Mouse (Mus musculus) hindbrain, embryonic 16.5 days (tissue): ENCODE measurements around the gene Sh3rf1. TPM values are rescaled to one million over a fixed set of nuclear protein-coding genes. Genes with fewer than 3 reads are reported as not detected.
A peak's percentile ranks its signal among the peaks of the same experiment; 100 is the strongest.

ENCODE experiments used
- ATAC-seq: fragments of 200-750 bp; cut with Nextera tagmentation; 2 replicates; pipeline ENCODE4 v1.8.0; 2017; ENCODE audit warnings: moderate TSS enrichment, moderate library complexity
- H3K27ac ChIP-seq: fragments of 300-500 bp; sonication (generic); 2 replicates; pipeline ENCODE4 v1.5.1; 2014; ENCODE audit warnings: low read depth, mild to moderate bottlenecking, control low read depth, low read length, moderate library complexity
- H3K27me3 ChIP-seq: fragments of 300-500 bp; sonication (generic); replicated peaks from 2 replicates; pipeline ENCODE4 v1.6.1; 2014; ENCODE audit warnings: low read length; ENCODE audit not compliant: control insufficient read depth, insufficient read depth
- H3K36me3 ChIP-seq: fragments of 300-500 bp; sonication (generic); 2 replicates; pipeline ENCODE4 v1.6.1; 2014; ENCODE audit warnings: mild to moderate bottlenecking, low read length, moderate library complexity, mixed read lengths; ENCODE audit not compliant: control insufficient read depth, insufficient read depth
- H3K4me1 ChIP-seq: fragments of 300-500 bp; sonication (generic); 2 replicates; pipeline ENCODE4 v1.6.1; 2014; ENCODE audit warnings: low read depth, low read length; ENCODE audit not compliant: control insufficient read depth, insufficient read depth
- H3K4me2 ChIP-seq: fragments of 300-500 bp; sonication (generic); 2 replicates; pipeline ENCODE4 v1.6.1; 2014; ENCODE audit warnings: mild to moderate bottlenecking, low read length, control low read depth, moderate library complexity
- H3K4me3 ChIP-seq: fragments of 300-500 bp; sonication (generic); 2 replicates; pipeline ENCODE4 v1.5.1; 2014; ENCODE audit warnings: mild to moderate bottlenecking, low read length, control low read depth, moderate library complexity
- H3K9ac ChIP-seq: fragments of 300-500 bp; sonication (generic); 2 replicates; pipeline ENCODE4 v1.6.1; 2014; ENCODE audit warnings: low read depth, mild to moderate bottlenecking, control low read depth, low read length, moderate library complexity
- H3K9me3 ChIP-seq: fragments of 300-500 bp; sonication (generic); 2 replicates; pipeline ENCODE4 v1.6.1; 2014; ENCODE audit warnings: mild to moderate bottlenecking, low read length, moderate library complexity; ENCODE audit not compliant: control insufficient read depth
- WGBS: fragments of 180-500 bp; shearing (Covaris S2); extraction: QIAGEN DNeasy Blood & Tissue Kit; methylation state at CpG from one replicate; pipeline ENCODE4 v1.1.7; 2014; 5-methylcytosine and 5-hydroxymethylcytosine counted together
- polyA plus RNA-seq: library from polyadenylated mRNA; unstranded; fragments of >200 nt; fragmentation: Nextera tagmentation; extraction: Ambion mirVana; gene quantifications from 2 replicates; pipeline ENCODE4 v1.2.1, GENCODE M21; 2015

Sh3rf1 gene
- polyA plus RNA-seq, 1 experiment from 2014 or later = 23.3 TPM

DNA sequence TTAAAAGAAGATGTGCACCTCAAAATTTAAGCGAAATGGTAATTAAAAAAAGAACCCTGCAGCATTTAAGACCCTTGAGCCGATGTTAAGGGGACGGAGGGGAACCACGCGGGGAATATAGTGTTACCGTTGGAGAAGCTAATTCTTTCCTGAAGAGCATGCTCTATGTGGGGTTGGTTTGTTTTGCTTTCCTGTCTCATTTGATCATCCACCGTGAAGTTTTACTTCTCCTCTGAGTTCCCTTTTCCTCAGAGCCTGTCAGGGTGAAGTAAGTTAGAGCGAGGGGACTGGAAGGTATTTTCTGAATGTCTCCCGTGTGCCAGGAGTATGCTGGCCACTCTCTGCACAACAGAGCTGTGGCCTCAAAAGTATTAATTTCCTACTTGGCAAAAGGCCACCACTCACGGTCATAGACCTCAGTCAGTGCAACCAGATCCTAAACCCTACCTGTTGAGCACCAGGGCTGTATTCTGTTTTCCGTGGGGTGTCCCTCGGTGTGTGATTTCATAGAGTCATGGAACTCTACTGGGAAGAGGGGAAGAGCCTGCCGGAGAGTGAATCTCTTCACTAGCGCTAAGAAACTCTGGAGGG, 63.2 kb downstream of the Sh3rf1 start:
- Histone ChIP-seq H3K4me3 (no peak overlapping the region), H3K27me3 (no peaks in the 10 kb centered on the region), H3K4me1 (peaks cover 12% of the 10 kb centered on the region), H3K9me3 (no peaks in the 10 kb centered on the region), H3K36me3 (no peaks in the 10 kb centered on the region), H3K9ac (no peak overlapping the region), H3K4me2 (no peak overlapping the region), H3K27ac (no peak overlapping the region)
- 77% methylated on average over 14 of the region's 14 CpGs for WGBS
- no peak for ATAC-seq

DNA sequence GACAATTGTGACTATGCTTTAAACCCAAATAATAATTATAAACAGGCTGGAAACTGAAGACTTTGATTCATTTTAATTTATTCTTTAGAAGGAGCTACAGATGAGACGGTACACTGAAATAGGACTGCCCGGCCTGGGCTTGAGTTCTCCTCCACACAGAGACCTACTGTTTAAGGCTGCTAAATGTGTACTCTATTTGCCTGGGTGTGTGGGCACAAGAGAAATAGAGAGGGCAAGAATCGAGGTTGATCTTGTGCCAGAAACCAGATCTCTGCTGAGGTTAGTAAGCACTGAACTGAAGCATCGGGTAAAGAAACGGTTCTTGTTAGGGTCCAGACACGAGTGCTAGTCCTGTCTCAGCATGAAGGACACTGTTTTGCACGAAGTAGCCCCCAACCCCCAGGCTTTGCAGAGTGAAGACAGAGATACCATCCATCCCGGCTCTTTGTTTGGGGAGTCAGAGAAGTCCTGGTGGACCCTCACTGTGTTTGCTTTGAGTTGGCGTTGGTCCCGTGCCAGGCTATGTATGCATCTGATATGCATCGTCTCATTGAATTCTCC, 64.4 kb downstream of the Sh3rf1 start:
- H3K9me3 ChIP-seq = no peaks in the 10 kb centered on the region
- peak overlapping the region; percentile 45 for H3K27ac ChIP-seq
- H3K27me3 ChIP-seq = no peaks in the 10 kb centered on the region
- peak; percentile 75 for ATAC-seq
- H3K4me2 ChIP-seq = no peak overlapping the region
- H3K4me1 ChIP-seq = peaks cover 9% of the 10 kb centered on the region
- no peak overlapping the region for H3K4me3 ChIP-seq
- H3K36me3 ChIP-seq = no peaks in the 10 kb centered on the region
- H3K9ac ChIP-seq = no peak overlapping the region
- WGBS = 51% methylated on average over 11 of the region's 11 CpGs

DNA sequence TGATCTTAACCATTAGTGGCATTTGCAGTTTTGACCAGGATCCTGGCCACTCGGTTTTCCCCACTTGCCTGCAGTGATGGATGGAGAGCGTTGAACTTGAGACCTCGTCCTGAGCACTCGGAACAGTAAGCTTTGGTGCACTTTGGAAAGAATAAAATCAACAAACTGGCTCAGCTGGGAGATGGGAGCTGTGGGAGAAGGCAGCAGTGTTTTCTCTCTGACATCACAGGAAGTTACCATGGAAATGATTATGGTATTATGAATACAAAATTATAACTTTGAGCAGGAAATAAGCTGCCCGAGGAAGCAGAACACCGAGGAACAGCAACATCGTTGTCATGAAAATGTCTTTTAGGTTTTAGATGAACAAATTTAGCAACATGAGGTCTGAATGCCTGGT, 65.0 kb downstream of the Sh3rf1 start:
- peaks cover 7% of the 10 kb centered on the region for H3K4me1 ChIP-seq
- H3K27ac ChIP-seq = peak overlapping the region; percentile 45
- no peaks in the 10 kb centered on the region for H3K27me3 ChIP-seq
- H3K4me3 ChIP-seq = no peak overlapping the region
- 46% methylated on average over 7 of the region's 7 CpGs for WGBS
- H3K4me2 ChIP-seq = peak overlapping the region; percentile 6; the same call in 1 of the 2 replicates
- no peaks in the 10 kb centered on the region for H3K36me3 ChIP-seq
- H3K9ac ChIP-seq = no peak overlapping the region
- H3K9me3 ChIP-seq = no peaks in the 10 kb centered on the region
- no peak for ATAC-seq

DNA sequence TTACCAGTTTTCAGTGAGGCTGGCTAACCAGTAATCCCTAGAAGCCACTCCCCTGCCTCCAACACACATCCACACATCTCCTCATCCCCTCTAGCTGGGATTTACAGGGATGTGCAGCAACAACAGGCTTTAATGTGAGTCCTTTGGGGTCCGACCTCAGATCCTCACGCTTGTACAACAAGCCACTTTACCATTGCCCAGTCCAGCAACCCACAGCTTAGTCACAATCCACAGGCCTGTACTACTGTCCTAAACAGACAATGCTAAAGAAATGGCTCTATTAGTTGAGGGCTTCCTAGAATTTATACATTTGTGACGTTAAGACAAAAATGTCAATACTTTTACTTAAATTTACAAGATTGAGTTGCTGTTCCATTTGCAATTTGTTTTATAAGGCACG, 71.4 kb downstream of the Sh3rf1 start:
- WGBS = 58% methylated on average over 4 of the region's 4 CpGs
- Histone ChIP-seq H3K4me3 (no peak overlapping the region), H3K9me3 (no peaks in the 10 kb centered on the region), H3K9ac (no peak overlapping the region), H3K27ac (no peak overlapping the region), H3K36me3 (no peaks in the 10 kb centered on the region), H3K4me1 (peaks cover 9% of the 10 kb centered on the region), H3K27me3 (no peaks in the 10 kb centered on the region), H3K4me2 (no peak overlapping the region)
- ATAC-seq = peak; percentile 46; the same call in 1 of the 2 replicates

DNA sequence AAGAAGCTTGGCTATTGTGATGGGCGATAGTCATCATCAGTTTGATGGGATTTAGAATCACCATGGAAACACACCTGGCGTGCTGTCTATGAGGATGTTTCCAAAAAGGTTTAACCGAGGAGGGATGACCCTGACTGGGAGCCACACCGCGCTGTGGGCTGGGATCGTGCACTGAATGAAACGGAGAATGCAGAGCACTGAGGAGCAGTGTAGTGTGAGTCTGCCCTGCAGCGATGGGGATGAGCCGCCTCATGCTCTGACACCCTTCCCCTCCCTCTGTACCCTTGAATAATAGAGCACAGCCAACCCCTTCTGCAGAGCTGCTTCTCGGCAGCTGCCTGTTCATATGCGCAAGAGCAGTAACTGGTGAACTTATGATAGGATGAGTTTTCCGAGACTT, 71.8 kb downstream of the Sh3rf1 start:
- no peaks in the 10 kb centered on the region for H3K36me3 ChIP-seq
- peak overlapping the region; percentile 28; the same call in 1 of the 2 replicates for H3K9ac ChIP-seq
- no peak overlapping the region for H3K4me3 ChIP-seq
- 26% methylated on average over 12 of the region's 12 CpGs for WGBS
- peak overlapping the region; percentile 34; the same call in 1 of the 2 replicates for H3K4me2 ChIP-seq
- no peaks in the 10 kb centered on the region for H3K9me3 ChIP-seq
- H3K27me3 ChIP-seq = no peaks in the 10 kb centered on the region
- H3K27ac ChIP-seq = no peak overlapping the region
- ATAC-seq = peak; percentile 81
- peaks cover 9% of the 10 kb centered on the region for H3K4me1 ChIP-seq

DNA sequence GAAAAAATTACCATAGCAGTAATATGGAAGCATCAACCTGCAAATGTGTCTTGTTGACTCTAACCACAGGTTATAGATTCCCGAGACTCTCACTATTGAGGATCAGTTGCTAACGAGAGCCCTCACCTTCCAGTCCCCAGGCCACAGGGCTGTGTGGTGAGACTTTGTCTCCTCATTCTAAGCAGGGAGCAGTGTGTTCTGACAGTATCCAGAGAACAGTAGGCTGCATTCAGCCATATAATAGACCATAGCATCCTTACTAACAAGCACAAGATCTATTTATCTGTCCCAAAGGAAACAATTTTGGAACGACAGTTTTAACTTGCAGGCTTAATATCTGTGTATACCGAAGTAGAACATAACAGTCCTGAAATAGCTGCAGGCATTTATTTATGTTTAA, 75.2 kb downstream of the Sh3rf1 start:
- Histone ChIP-seq H3K27ac (no peak overlapping the region), H3K4me3 (no peak overlapping the region), H3K4me2 (no peak overlapping the region), H3K9ac (no peak overlapping the region), H3K4me1 (peaks cover 17% of the 10 kb centered on the region), H3K9me3 (no peaks in the 10 kb centered on the region), H3K36me3 (no peaks in the 10 kb centered on the region), H3K27me3 (no peaks in the 10 kb centered on the region)
- WGBS = 45% methylated on average over 4 of the region's 4 CpGs
- ATAC-seq = no peak

DNA sequence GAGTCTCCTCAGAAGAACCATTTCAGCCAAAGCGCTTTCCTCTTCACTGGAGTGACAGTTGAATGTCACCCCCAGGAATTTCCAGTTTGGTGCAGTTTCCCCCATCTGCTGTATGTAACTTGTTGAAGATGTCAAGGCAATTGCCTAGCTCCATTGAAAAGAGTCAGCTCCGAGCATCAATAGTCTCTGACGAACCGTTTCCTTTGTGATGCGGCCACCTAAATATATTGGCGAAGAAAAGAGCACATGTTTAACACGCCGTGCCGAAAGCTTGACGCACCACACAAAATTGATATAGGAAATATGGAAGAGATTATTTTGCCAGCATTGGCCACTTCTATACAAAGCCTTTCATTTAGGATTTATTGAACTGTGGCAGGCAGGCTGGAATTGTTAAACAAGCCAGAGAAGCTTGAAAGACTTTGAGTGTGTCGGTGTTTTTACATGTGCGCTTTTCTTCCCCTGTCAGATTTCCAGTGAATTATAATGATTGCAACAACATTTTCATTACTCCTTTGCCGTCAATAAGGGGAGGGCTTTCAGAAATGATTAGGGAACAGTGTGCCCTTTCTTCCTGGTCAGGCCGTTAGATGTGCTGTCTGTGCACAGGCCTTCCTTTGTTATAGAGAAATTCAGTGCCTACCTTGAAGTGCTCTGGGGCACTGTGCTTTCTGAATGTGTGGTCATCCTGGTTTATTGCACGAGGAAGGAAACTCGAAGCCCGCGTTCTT, 77.8 kb downstream of the Sh3rf1 start:
- Histone ChIP-seq H3K4me2 (no peak overlapping the region), H3K27me3 (no peaks in the 10 kb centered on the region), H3K4me1 (peaks cover 12% of the 10 kb centered on the region), H3K36me3 (no peaks in the 10 kb centered on the region), H3K9me3 (no peaks in the 10 kb centered on the region), H3K27ac (peak overlapping the region; percentile 7; the same call in 1 of the 2 replicates), H3K4me3 (no peak overlapping the region), H3K9ac (no peak overlapping the region)
- 51% methylated on average over 18 of the region's 18 CpGs for WGBS
- ATAC-seq = 0 out of 2 replicates have a peak, but pooled peaks have one; percentile 21

DNA sequence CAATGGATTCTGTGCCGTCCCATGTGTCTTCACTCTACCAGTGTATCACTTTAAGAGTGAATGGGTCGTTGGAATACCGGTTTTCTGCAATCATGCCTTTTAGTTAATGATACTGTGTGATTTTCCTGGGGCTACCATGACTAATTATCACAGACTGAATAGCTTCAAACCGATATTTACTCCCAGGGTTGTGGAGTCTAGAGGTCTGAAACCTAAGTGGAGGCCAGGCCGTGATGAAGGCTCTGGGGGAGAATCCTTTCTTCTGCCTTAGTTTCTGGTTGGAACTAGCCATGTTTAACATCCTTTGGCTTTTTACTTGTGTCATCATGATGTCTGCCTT, 78.3 kb downstream of the Sh3rf1 start:
- 43% methylated on average over 5 of the region's 5 CpGs for WGBS
- Histone ChIP-seq H3K4me2 (no peak overlapping the region), H3K4me1 (peaks cover 12% of the 10 kb centered on the region), H3K36me3 (no peaks in the 10 kb centered on the region), H3K9me3 (no peaks in the 10 kb centered on the region), H3K27me3 (no peaks in the 10 kb centered on the region), H3K4me3 (no peak overlapping the region), H3K9ac (no peak overlapping the region), H3K27ac (peak overlapping the region; percentile 7; the same call in 1 of the 2 replicates)
- 0 out of 2 replicates have a peak, but pooled peaks have one; percentile 2 for ATAC-seq

DNA sequence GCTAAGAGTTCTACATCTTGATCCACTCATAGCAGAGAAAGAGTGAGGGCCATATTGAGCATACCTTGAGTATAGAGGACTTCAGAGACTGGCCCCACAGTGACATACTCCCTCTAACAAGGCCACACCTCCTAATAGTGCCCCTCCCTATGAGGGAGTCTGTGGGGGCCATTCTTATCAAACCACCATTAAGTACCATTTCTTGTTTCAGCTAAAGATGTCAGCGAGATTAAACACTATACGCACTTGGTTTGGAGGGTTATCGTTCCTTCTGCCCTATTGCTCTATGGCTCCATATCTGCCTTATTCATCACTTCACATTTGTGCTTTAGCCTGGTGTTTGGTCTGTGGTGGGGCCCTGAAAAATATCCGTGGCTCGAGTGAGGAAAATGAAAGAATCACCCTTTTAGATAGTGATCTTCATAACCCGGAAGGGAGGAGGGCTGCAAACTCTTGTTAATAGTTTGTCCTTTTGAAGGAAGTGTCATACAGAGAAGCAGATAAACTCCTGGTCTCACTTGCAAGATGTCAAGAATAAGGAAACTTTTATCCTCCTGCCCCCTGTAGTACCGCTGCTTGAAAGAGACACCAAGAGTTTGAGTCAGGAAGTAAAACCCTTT, 81.9 kb downstream of the Sh3rf1 start:
- Histone ChIP-seq H3K4me2 (no peak overlapping the region), H3K36me3 (no peaks in the 10 kb centered on the region), H3K9ac (no peak overlapping the region), H3K27me3 (no peaks in the 10 kb centered on the region), H3K4me1 (peaks cover 22% of the 10 kb centered on the region), H3K9me3 (no peaks in the 10 kb centered on the region), H3K27ac (no peak overlapping the region), H3K4me3 (no peak overlapping the region)
- ATAC-seq = no peak
- WGBS = 89% methylated on average over 7 of the region's 7 CpGs
